Mouse (Mus musculus): Measurements from ENCODE around the gene Trpm3.

The Trpm3 gene

GRCm38 (mm10) chr19:22478295-22478989 lies 339.6 kb downstream of the Trpm3 start:
- no peak for DNase-seq (ENCODE audit: low spot score)

GRCm38 (mm10) chr19:22503469-22503868 lies 364.6 kb downstream of the Trpm3 start:
- no peak for DNase-seq (ENCODE audit: low spot score)

GRCm38 (mm10) chr19:22518508-22518907 lies 379.7 kb downstream of the Trpm3 start:
- no peak for DNase-seq (ENCODE audit: low spot score)

- no peak for DNase-seq (ENCODE audit: low spot score)
Measured at GRCm38 (mm10) chr19:22527944-22528343, 389.1 kb downstream of the Trpm3 start.

GRCm38 (mm10) chr19:22542990-22543709 lies 404.3 kb downstream of the Trpm3 start:
- no peak for DNase-seq (ENCODE audit: low spot score)

GRCm38 (mm10) chr19:22552179-22552578 lies 413.3 kb downstream of the Trpm3 start:
- DNase-seq (ENCODE audit: low spot score): peak; percentile 67

GRCm38 (mm10) chr19:22554421-22554941 lies 415.6 kb downstream of the Trpm3 start:
- DNase-seq (ENCODE audit: low spot score): peak; percentile 34

- no peak for DNase-seq (ENCODE audit: low spot score)
Measured at GRCm38 (mm10) chr19:22572396-22572795, 433.6 kb downstream of the Trpm3 start.

GRCm38 (mm10) chr19:22572849-22573248 lies 434.0 kb downstream of the Trpm3 start:
- peak; percentile 24 for DNase-seq (ENCODE audit: low spot score)

GRCm38 (mm10) chr19:22582120-22582745 lies 443.4 kb downstream of the Trpm3 start:
- no peak for DNase-seq (ENCODE audit: low spot score)

- DNase-seq (ENCODE audit: low spot score): no peak
Measured at GRCm38 (mm10) chr19:22594492-22594891, 455.6 kb downstream of the Trpm3 start.

GRCm38 (mm10) chr19:22595246-22595645 lies 456.4 kb downstream of the Trpm3 start:
- DNase-seq (ENCODE audit: low spot score): no peak

- peak; percentile 24 for DNase-seq (ENCODE audit: low spot score)
Measured at GRCm38 (mm10) chr19:22596715-22597114, 457.9 kb downstream of the Trpm3 start.

GRCm38 (mm10) chr19:22604322-22604721 lies 465.5 kb downstream of the Trpm3 start:
- DNase-seq (ENCODE audit: low spot score): no peak

GRCm38 (mm10) chr19:22607985-22608684 lies 469.3 kb downstream of the Trpm3 start:
- DNase-seq (ENCODE audit: low spot score): no peak

- DNase-seq (ENCODE audit: low spot score): no peak
Measured at GRCm38 (mm10) chr19:22611621-22612020, 472.8 kb downstream of the Trpm3 start.

GRCm38 (mm10) chr19:22615367-22615766 lies 476.5 kb downstream of the Trpm3 start:
- DNase-seq (ENCODE audit: low spot score): no peak

GRCm38 (mm10) chr19:22624801-22625513 lies 486.1 kb downstream of the Trpm3 start:
- no peak for DNase-seq (ENCODE audit: low spot score)

- no peak for DNase-seq (ENCODE audit: low spot score)
Measured at GRCm38 (mm10) chr19:22628878-22629277, 490.0 kb downstream of the Trpm3 start.

- peak; percentile 62 for DNase-seq (ENCODE audit: low spot score)
Measured at GRCm38 (mm10) chr19:22631316-22631715, 492.5 kb downstream of the Trpm3 start.

GRCm38 (mm10) chr19:22635635-22636034 lies 496.8 kb downstream of the Trpm3 start:
- DNase-seq (ENCODE audit: low spot score): no peak

- no peak for DNase-seq (ENCODE audit: low spot score)
Measured at GRCm38 (mm10) chr19:22637786-22638185, 498.9 kb downstream of the Trpm3 start.
